Mouse (Mus musculus) cerebellum, postnatal 14 days (tissue): ENCODE measurements around the gene Cpt1a.

Source experiments
- DNase-seq, 2 experiments: peaks; one replicate each; pipeline ENCODE4 v3.0.0; 2021; ENCODE audit warnings: mixed read lengths in 2 of 2

Cpt1a gene

GRCm38 (mm10) chr19:3431066-3431465, 108.9 kb downstream of the Cpt1a start:
- no peak for DNase-seq

GRCm38 (mm10) chr19:3431969-3432368, 109.8 kb downstream of the Cpt1a start:
- DNase-seq, result no peak

GRCm38 (mm10) chr19:3434124-3434523, 112.0 kb downstream of the Cpt1a start:
- DNase-seq, result no peak

GRCm38 (mm10) chr19:3434641-3435040, 112.5 kb downstream of the Cpt1a start:
- DNase-seq, result no peak
